Mouse (Mus musculus): ENCODE results near the gene Cyp2c54. TPM values are rescaled to one million over a fixed set of nuclear protein-coding genes. Genes with fewer than 3 reads are reported as not detected.
"Not testable (repeated sequence)": the region's sequence is repeated elsewhere in the genome, so short reads cannot be mapped to it uniquely, and the experiment has no call there.

Cyp2c54 gene
- not detected in 2 replicates for polyA plus RNA-seq (2015; fragmentation: Nextera tagmentation; extraction: Ambion mirVana)

GRCm38 (mm10) chr19:40073701-40074100, at the start of gene Cyp2c54:
TSS of gene Cyp2c54 (minus strand) at chr19:40073827.
- Histone ChIP-seq H3K9me3 (replicated peaks) (no peaks in the 10 kb centered on the region), H3K9ac (no peak within 1 kb of the TSS), H3K4me2 (replicated peaks) (no peak within 1 kb of the TSS), H3K36me3 (no peaks in the 10 kb centered on the region), H3K4me1 (no peaks in the 10 kb centered on the region), H3K4me3 (replicated peaks) (no peak within 1 kb of the TSS), H3K27me3 (no peaks in the 10 kb centered on the region), H3K27ac (replicated peaks) (no peak within 1 kb of the TSS)
- ATAC-seq (ENCODE audit: insufficient number of reproducible peaks, low FRiP score, low TSS enrichment, low read depth): no peak

GRCm38 (mm10) chr19:40119624-40120023, 46.0 kb upstream of the Cyp2c54 start:
- H3K4me1 ChIP-seq; H3K27ac ChIP-seq (replicated peaks); H3K4me2 ChIP-seq (replicated peaks); H3K27me3 ChIP-seq; ATAC-seq (ENCODE audit: insufficient number of reproducible peaks, low FRiP score, low TSS enrichment, low read depth); H3K9me3 ChIP-seq (replicated peaks); H3K4me3 ChIP-seq (replicated peaks); H3K9ac ChIP-seq; H3K36me3 ChIP-seq: not testable (repeated sequence)
- 74% methylated on average over 13 of the region's 13 CpGs for WGBS

GRCm38 (mm10) chr19:40091111-40091510, 17.5 kb upstream of the Cyp2c54 start:
- H3K27ac ChIP-seq (replicated peaks): no peak overlapping the region
- H3K4me2 ChIP-seq (replicated peaks): no peak overlapping the region
- H3K4me1 ChIP-seq: no peaks in the 10 kb centered on the region
- 77% methylated on average over 3 of the region's 3 CpGs for WGBS
- H3K9ac ChIP-seq: no peak overlapping the region
- no peak overlapping the region for H3K4me3 ChIP-seq (replicated peaks)
- H3K36me3 ChIP-seq: no peaks in the 10 kb centered on the region
- no peak for ATAC-seq (ENCODE audit: insufficient number of reproducible peaks, low FRiP score, low TSS enrichment, low read depth)
- no peaks in the 10 kb centered on the region for H3K27me3 ChIP-seq
- H3K9me3 ChIP-seq (replicated peaks): no peaks in the 10 kb centered on the region

- H3K9me3 ChIP-seq (replicated peaks); H3K9ac ChIP-seq; H3K4me3 ChIP-seq (replicated peaks); H3K36me3 ChIP-seq; H3K4me1 ChIP-seq; H3K4me2 ChIP-seq (replicated peaks); H3K27ac ChIP-seq (replicated peaks); ATAC-seq (ENCODE audit: insufficient number of reproducible peaks, low FRiP score, low TSS enrichment, low read depth); H3K27me3 ChIP-seq: not testable (repeated sequence)
- 97% methylated on average over 1 of the region's 1 CpGs for WGBS
These were observed 15.8 kb upstream of the Cyp2c54 start, which contains the start of gene Cyp2c50 for GRCm38 (mm10) chr19:40089421-40089820. TSS of gene Cyp2c50 (plus strand) at chr19:40089688.

GRCm38 (mm10) chr19:40088381-40088780, 14.8 kb upstream of the Cyp2c54 start:
- WGBS: 88% methylated on average over 1 of the region's 1 CpGs
- no peaks in the 10 kb centered on the region for H3K9me3 ChIP-seq (replicated peaks)
- no peak overlapping the region for H3K27ac ChIP-seq (replicated peaks)
- H3K27me3 ChIP-seq: no peaks in the 10 kb centered on the region
- no peaks in the 10 kb centered on the region for H3K4me1 ChIP-seq
- H3K9ac ChIP-seq: no peak overlapping the region
- no peak overlapping the region for H3K4me2 ChIP-seq (replicated peaks)
- no peak overlapping the region for H3K4me3 ChIP-seq (replicated peaks)
- no peak for ATAC-seq (ENCODE audit: insufficient number of reproducible peaks, low FRiP score, low TSS enrichment, low read depth)
- no peaks in the 10 kb centered on the region for H3K36me3 ChIP-seq

- H3K4me3 ChIP-seq (replicated peaks); H3K27ac ChIP-seq (replicated peaks); ATAC-seq (ENCODE audit: insufficient number of reproducible peaks, low FRiP score, low TSS enrichment, low read depth); H3K27me3 ChIP-seq; H3K4me1 ChIP-seq; H3K9ac ChIP-seq; H3K4me2 ChIP-seq (replicated peaks); H3K9me3 ChIP-seq (replicated peaks); H3K36me3 ChIP-seq: not testable (repeated sequence)
- 98% methylated on average over 1 of the region's 1 CpGs for WGBS
These were observed 81.5 kb downstream of the Cyp2c54 start, which contains the start of gene Cyp2c37 for GRCm38 (mm10) chr19:39992140-39992539. TSS of gene Cyp2c37 (plus strand) at chr19:39992424.

GRCm38 (mm10) chr19:39989471-39989870, 84.2 kb downstream of the Cyp2c54 start:
- no peak overlapping the region for H3K4me2 ChIP-seq (replicated peaks)
- no peaks in the 10 kb centered on the region for H3K27me3 ChIP-seq
- WGBS: 66% methylated on average over 2 of the region's 2 CpGs
- H3K4me3 ChIP-seq (replicated peaks): no peak overlapping the region
- no peaks in the 10 kb centered on the region for H3K36me3 ChIP-seq
- no peak overlapping the region for H3K27ac ChIP-seq (replicated peaks)
- H3K9ac ChIP-seq: no peak overlapping the region
- no peak for ATAC-seq (ENCODE audit: insufficient number of reproducible peaks, low FRiP score, low TSS enrichment, low read depth)
- no peaks in the 10 kb centered on the region for H3K9me3 ChIP-seq (replicated peaks)
- no peaks in the 10 kb centered on the region for H3K4me1 ChIP-seq

Other genes with a start within 250 kb of the Cyp2c54 start
- gene Cyp2c69, start 187.0 kb downstream of the Cyp2c54 start, polyA plus RNA-seq (2015; fragmentation: Nextera tagmentation; extraction: Ambion mirVana): not detected in 2 replicates
- not detected in 2 replicates for gene Cyp2c37, start 81.4 kb downstream of the Cyp2c54 start, polyA plus RNA-seq (2015; fragmentation: Nextera tagmentation; extraction: Ambion mirVana)
- not detected in 2 replicates for gene Cyp2c50, start 15.9 kb upstream of the Cyp2c54 start, polyA plus RNA-seq (2015; fragmentation: Nextera tagmentation; extraction: Ambion mirVana)
- gene Cyp2c70, start 113.5 kb upstream of the Cyp2c54 start, polyA plus RNA-seq (2015; fragmentation: Nextera tagmentation; extraction: Ambion mirVana): not detected in 2 replicates
- gene Pdlim1, start 198.0 kb upstream of the Cyp2c54 start, polyA plus RNA-seq (2015; fragmentation: Nextera tagmentation; extraction: Ambion mirVana): 151 and 164 TPM in 2 replicates

Data from embryonic facial prominence, embryonic 15.5 days (tissue).